Mouse (Mus musculus) right cerebral cortex, postnatal 25 days (tissue): ENCODE results near the gene Erc2.
"Not testable (repeated sequence)": the region's sequence is repeated elsewhere in the genome, so short reads cannot be mapped to it uniquely, and the experiment has no call there.

ENCODE experiments used
- DNase-seq: peaks from one replicate; pipeline ENCODE4 v3.0.0; 2022

Gene Erc2

DNA sequence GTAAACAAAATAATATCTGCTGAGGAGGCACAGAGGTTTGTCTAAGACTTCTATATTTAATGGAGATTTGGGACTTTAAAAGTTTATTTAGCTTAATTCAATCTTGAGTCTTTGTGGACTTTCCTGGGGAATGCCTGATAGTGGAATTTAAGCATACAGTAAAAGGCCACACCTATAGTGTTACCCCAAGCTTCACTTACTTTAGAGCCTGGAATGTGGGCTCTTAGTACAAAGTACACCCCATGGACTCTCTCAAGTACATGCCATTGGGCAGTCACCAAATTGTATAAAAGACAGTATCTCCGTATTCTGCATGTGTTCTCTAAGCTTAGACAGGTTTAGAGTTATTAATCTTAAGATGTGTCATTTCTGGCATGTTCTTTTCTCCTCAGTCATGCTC lies 213.1 kb downstream of the Erc2 start:
- DNase-seq, result no peak

DNA sequence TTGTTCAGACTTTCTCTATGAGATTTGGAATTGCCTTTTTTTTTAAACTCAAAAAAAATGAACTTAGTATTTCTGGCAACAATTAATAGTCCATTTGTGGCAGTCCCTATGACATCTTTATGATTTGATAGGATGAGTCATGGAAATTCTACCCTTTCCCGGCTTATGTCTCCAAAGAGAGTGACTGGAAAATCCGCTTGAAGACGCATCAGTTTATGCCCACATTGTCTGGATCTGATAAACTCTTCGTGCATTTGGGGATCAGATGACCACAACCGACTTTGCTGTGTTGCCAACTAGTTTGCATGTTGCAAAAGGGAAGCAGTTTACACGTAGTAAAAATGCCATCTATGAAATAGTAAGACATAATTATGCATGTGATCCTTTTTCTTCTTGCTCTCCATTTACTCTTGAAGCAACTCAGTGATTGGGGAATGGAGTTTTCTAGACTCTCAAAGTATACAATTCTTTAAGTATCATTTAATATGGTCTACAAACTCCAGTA lies 215.4 kb downstream of the Erc2 start:
- no peak for DNase-seq

DNA sequence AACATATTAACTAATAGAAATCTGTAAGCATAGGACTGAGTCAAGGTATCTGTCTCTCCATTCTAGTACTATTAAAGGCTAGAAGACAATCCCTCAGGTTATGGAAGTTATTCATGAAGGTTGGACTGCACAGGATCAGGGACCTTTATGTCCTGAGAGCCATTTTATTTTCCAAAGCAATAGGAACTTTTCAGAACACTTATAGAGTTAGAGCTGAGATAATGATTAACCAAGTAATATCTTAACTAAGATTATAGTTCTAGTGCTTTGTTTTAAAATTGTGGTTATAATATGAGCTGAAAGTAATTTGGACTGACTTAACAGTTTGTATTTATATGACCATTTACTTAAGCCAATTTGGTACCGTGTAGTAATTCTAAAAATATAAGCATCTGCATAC lies 217.9 kb downstream of the Erc2 start:
- no peak for DNase-seq

DNA sequence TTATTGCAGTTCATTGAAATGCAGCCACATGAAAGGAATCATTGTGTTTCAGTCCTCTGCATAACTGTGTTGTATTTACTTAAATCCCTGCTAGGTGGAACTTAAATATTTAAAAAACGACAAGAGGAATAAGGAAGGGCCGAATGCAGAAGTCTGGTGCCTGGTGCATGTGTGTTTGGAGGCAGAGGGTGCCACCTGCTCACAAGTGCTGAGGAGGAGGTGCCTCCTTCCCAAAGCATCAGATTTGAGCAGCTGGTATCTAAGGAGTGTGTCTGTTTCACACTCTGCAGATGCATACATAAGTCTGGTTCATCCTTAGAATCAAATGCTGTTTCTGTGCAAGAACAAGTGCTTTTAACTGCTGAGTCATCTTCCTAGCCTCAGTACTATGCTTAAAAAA lies 224.6 kb downstream of the Erc2 start:
- peak; percentile 68 for DNase-seq

DNA sequence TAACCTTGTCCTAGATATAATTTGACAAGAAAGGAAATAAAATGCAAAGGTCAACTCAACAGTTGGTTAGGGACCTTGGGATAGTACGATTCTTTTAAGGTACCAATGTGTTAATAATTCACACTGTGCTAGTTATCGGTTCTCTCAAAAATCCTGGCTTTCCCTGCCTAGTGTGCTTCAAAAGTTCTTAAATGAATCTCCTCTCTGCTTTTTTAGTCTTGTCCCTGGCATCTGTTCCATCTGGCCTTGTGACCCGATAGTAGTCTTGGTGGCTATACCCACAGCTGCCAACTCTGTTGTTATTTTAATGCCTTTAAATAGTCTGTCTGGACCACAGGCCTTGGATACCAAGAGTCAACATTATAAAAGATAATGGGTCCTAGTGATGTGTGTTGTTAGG lies 225.1 kb downstream of the Erc2 start:
- no peak for DNase-seq

DNA sequence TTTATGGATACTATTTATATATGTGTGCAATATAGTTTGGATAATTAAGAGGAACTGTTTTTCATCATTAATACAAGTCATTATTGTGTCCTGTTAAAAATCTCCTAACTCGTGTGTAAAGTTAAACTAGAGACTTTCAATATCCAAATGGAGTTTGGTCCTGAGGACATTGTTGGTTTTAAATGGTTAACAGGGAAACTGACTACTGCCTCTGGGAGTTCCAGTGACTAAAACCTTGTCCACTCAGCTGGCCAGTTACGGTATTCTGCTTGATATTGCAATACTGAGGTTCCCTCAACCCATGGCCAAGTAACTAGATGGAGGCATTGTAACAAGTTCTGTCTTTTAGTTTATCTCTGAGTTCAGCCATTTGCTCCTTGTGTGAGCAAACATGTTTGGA lies 229.0 kb downstream of the Erc2 start:
- DNase-seq, result no peak

DNA sequence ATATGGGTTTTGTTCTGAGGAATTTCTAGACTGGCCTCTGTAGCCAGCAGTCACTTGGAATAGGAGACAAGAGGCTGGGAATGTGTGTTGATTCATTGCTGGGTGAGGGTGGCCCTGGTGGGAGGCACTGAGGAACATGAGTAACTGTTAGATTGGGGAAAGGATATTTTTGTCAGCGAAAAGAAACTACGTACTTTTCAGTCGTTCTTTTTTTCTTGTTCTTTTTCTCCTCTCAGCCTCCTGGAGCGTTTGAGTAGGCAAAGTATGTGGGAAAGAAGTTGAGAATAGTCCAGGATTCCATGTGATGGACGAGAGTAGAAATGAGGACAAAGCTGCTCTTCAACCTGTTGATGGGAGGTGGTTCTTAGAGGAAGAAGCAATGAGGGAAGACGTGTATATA lies 230.4 kb downstream of the Erc2 start:
- DNase-seq, result peak; percentile 38

DNA sequence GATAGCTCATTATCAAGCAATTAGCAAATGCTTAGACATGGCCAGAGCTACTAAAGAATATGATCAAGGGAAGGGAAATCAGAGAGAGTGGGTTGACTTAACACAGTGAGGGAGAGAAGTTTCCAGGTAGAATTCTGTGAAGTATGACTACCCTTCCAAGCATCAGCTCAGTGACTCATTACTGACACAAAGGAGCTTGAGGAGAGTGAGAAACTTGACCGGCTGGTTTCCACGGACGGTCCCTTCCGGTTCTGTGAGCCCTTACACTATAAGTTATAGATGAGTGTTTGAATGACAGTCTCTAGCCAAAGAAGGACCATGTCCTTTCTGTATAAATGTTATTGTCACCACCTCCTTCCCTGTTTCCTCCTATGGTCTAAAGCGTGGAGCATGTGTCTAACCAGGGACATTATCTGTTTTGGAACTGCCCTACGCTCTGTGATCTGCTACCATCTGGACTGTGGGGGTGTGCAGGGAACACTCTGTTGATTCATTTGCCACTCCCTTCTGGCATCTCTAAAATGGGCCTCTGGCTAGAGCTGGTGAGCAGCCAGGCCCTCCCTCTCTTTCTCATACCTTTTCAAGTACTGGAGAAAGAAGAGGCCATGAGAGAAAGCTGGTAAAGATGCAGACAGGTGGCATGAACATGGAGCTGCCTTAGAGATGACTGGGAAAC lies 238.3 kb downstream of the Erc2 start:
- peak; percentile 74 for DNase-seq

DNA sequence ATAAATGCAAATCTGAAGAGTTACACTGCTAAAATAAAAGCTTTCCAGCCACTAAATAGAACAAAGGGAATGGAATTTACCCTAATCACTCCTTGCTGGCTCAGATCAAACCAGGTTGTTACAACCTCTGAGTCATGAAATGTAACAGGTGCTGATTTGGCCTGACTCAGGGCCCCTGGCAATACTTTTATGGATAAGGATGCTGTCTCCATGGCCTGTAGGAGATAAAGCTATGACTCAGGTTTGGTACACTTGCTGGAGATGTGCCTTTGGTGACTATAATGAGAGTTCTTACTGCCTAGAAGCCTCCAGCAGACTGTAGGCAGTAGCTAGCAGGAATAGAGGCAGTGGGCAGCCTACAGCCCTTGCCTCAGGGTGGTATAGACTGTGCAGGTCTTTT lies 240.1 kb downstream of the Erc2 start:
- peak; percentile 28 for DNase-seq

DNA sequence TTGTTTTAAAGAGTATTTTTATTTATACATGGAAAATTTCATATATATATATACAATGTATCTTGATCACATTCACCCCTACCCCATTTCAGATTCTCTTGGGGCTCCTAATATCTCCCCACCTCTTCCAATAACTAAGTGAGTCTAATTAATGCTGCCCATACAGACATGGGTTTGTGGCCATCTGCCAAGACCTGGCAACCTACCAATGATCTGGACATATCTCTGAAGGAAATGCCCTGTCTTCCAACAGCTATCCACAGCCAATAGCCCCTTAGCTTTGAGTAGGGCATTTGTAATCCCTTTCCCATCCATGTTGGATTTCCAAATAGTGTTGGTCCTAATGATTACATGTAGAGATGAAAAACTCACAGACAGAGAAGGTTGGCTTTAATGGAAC lies 245.2 kb downstream of the Erc2 start:
- DNase-seq, result no peak

DNA sequence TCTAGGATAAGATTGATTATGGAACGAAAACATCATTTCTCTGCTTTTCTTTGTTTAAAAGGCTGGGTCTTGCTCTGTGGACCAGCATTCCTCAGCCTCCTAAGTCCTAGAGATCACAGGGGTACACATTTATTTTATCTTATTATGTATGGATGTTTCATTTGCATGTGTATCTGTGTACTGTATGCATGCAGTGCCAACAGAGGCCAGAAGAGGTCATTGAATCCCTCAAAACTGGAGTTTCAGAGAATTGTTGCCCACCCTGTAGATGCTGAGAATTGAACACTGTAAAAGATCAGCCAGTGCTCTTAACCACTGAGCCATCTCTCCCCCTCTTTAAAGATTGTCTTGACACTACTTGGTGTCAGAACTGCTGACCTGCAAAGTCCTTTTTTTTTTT lies 251.4 kb downstream of the Erc2 start:
- DNase-seq, result no peak

DNA sequence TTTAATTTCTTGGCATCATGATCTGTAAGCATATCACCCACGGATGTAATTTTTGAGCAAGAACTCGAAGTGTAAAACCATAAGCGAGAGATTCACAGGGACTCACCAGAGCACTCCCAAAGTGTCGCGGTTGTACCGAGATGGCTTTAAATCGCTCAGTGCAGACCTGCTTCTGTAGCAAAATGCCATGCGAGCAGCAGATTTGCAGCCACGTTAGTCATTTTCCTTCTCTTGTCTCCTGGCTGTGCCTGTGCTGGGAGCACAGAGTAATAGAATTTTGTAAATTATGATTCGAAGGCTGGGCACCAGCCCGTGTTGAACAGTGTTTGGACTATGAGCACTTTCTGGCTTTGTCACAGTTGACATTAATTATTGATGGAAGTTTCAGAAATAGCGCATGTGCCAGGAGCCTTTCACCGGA lies 253.8 kb downstream of the Erc2 start:
- DNase-seq, result peak; percentile 55

DNA sequence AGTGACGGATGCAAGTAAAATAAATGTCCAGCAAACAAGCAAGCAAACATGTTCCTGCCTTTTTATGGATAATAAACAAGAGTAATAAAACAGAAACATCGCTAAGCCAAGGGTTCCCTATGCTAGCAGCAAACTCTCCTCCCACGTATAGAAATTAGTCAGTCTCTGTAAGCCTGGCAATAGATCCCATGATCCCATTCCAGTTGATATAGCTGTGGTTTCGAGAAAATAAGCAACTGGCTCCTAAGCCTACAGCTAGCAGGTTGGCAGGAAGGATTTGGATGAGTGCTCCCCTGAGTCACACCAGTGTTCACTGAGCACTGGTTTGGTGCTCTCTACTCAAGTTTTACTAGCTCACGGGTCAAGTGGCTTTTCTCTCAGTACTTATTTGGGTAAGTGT lies 259.7 kb downstream of the Erc2 start:
- no peak for DNase-seq

DNA sequence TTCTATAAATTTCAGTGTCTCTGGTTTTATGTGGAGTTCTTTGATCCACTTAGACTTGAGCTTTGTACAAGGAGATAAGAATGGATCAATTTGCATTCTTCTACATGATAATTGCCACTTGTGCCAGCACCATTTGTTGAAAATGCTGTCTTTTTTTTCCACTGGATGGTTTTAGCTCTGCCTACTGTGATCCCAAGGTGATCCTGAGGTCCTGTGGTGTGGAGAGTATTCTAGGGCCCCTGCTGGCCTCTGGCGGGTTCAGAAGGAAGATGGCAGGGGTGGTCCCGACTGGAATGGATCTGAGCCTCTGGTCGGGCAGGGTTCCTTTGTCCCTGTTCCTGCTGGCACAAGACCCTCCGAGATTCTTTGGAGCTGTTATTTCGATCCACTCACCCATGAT lies 264.1 kb downstream of the Erc2 start:
- not testable (repeated sequence) for DNase-seq

DNA sequence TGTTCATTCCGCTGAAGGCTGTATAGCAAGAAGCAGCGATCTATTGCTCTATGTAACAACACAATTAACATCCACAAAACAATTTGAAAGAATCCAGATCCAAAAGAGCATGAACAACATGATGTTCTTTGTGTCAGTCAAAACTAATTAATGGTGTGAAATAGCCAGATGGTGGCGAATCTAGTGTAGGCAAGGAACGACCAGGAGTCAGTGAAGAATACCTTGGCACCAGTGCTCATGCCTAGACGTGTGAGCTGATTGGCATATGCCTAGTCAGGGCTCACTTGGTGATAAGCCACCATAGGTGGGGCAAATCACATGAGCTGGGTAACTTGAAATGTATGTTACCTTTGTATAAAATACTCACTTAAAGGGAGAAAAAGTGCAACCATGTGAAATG lies 265.3 kb downstream of the Erc2 start:
- no peak for DNase-seq

DNA sequence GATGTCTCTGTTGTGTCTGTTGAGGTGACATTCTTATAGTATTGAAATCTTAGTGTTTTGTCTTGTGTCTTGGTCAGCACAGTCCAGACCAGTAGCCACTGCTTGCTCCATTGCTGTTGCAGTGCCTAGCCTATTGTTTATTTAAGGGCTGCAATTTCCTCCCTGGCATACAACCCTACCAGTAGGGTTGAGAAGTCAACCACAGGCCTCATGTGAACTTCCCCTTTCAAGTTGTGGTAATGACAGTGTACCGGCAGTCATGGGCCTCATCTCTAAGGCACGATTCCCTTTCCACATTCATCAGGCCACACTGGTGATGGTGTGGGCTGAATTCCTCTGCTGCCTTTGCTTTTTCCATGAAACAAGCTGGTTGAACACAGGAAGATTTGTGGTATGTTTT lies 267.4 kb downstream of the Erc2 start:
- no peak for DNase-seq

DNA sequence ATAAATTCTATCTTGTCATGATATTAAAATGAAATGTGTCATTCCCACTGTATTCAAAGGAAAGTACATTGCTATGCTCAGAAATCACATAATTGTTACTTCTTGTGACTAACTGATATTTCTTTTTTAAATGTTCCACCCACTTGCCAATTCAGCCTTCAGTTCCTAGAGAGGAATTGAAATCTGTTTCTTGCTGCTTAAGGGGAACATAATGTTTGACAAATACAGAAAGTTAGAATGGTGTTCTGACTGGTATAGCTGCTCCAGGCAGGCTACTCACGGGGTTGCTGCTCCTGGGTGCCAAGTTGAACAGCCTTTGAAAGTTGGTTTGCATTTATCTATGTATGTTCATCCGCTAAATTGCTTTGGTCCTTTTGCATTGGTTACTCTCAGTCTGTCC lies 270.2 kb downstream of the Erc2 start:
- no peak for DNase-seq

DNA sequence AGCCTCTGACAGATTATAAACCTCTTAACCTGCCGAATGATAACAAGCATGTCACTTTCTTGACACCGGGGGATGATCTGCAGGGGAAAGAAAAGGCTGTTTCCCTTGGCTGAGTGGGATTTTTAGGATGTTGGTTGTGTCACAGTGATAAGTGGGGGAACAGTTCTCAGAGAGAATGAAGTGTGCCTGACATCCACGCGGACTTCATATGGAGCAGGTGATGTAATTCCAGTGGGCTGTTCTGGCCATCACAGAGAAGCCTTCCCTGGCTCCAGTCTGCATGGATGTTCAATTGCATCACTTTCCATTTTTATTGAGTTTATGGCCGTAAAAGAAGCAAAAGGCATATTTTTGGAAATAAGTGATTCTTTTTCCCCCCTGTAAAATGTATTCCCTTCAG lies 279.5 kb downstream of the Erc2 start:
- DNase-seq, result no peak

DNA sequence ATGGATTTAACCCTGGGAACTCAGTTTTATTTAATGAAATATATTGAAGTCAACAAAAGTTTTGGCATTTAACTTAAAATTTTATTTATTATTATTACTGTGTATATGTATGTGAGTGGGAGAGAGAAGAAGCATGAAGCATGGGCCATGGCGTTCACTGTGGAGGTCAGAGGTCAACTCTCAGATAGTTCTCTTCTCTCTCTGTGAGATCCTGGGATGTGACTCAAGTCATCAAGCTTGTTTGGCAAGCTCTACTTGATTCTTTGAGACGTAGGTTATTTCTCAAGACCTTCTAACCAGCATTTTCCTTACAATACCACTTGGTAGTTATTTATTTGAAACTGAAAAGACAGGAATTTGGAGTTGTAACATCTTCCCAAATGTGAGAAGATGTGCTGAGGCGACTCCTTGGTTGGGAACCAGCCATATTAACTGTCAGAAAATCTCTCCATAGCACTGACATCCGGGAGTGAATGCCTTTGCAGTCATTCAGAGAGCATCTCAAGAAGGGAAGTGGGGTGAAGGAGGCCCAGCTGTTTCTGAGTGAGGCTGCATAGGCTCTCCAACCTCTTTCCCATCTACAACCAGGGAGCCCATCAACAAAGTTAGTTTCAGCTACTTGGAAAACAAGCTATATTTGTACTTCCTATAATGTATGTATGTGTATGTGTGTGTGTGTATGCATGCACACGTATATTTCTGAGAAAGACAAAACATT lies 299.6 kb downstream of the Erc2 start:
- no peak for DNase-seq

DNA sequence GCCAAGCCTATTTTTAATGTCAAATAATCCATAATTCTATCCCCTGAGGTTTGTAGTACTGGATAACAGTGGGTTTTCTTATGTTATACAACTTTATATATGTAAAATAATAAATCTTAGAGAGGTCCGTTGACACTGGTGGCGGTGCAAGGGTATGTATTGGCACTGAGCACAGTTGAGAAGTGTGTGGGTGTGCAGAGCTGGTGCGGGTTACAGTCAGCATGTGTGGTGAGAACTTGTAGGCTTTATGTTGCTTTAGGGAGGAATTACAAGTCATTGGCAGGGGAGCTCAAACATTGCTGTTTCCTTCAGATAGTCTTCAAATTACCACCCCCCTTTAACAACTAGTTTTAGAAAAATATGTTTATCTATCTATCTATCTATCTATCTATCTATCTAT lies 305.1 kb downstream of the Erc2 start:
- no peak for DNase-seq

DNA sequence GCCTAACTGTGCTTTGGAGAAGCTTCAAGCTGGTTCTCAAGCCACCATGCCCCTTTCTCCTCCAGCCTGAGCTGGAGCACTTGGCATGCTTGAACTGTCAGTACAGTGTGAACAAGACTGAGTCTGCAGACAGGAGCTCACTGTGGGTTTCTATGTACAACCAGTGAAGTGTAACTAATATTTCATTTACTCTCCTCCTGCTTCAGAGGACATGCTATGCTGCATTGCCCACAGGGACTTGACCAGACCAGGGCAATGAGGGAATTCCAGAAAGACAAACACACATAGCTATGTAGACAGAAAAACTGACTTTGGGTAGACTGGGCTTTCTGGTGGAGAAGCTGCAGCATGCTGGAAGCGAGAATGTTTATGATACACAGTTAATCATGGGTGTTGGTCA lies 311.3 kb downstream of the Erc2 start:
- DNase-seq, result no peak

DNA sequence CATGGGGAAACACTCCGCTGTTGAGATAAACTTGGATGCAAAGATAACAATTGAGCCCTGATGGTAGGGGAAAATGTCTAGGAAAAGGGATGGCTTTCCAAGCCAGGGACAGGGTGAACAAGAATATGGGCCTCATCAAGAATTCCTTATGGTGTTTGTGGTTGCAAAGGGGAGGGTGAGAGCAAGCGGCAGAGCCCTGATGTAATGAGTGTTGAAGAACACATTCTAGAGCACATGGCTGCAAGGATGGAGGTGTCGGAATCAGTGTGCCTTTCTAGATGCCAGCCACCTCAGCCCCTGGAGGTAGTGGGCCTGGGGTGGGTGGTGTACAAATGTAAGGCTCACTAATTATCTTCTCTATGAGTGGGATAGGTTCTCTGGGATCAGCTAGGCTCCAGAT lies 313.5 kb downstream of the Erc2 start:
- no peak for DNase-seq

DNA sequence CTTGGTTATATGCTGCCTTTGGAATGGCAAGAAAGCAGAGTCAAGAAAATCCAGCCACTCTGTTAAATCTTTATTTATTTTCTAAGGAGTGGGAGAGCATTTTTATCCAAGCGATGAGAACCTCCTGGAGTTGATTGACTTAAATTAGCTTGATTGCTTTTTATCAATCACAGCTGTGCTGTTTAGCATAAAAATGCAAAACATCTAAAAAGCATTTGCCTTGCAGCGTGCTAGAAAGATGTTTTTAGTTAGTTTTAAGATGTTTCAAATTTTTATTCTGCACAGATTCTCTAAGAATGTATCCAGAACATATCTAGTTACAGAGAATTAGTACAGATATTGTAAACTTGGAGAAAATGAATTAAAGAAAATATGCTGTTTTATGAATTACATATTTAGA lies 315.7 kb downstream of the Erc2 start:
- DNase-seq, result no peak

DNA sequence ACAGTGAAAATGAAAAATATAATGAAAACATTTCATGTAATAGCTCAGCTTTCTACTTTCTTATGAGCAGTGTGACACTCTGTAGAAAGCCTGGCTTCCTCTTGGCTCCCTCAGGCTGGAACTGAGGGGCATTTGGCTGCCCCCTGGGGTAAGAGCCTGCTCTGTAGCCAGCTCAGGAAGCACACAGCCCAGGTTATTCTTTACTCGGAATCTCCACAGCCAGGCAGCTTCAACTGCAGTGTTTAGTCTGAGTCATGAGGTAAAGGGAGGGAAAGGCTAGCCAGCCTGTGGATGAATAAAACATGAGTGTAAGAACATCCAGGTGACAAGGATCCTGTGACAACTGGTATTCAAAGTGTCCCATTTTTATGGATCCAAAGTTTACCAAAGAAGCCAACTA lies 323.0 kb downstream of the Erc2 start:
- no peak for DNase-seq

DNA sequence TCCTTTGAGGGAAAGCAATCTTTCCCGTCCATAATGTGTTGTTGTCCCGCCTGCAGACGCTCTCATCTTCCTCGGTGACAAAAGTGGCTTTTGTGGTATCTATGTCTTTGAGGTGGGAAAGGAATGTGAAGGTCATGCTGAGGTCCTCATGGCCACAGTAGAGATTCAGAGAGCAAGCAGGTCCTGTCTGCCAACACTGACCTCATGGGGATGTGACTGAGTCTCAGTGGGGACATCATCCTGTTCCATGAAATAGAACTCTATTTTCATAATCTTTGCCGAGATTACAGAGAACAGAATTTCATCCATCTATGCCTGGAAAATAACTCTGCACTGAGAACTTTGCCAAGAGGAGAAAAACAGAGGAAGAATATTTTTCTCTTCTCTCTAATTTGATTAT lies 324.0 kb downstream of the Erc2 start:
- no peak for DNase-seq
